Mouse (Mus musculus): ENCODE data around the gene Cd2. TPM values are rescaled to one million over a fixed set of nuclear protein-coding genes. Genes with fewer than 3 reads are reported as not detected.

Gene Cd2
- polyA plus RNA-seq, 1 experiment from 2014 or later = 2.2 TPM

- H3K27ac ChIP-seq (ENCODE audit: low read length) = no peak overlapping the region
- no peaks in the 10 kb centered on the region for H3K36me3 ChIP-seq (ENCODE audit: insufficient read depth, low read length)
- TF ChIP-seq EP300 (IDR thresholded peaks at IDR 0.05) (no peak), CTCF (IDR thresholded peaks at IDR 0.05) (no peak)
- no peak overlapping the region for H3K4me3 ChIP-seq (ENCODE audit: low read depth, low read length)
- no peaks in the 10 kb centered on the region for H3K9me3 ChIP-seq (ENCODE audit: low read length)
- DNase-seq (ENCODE audit: low spot score) = no peak
- ATAC-seq = no peak
- no peaks in the 10 kb centered on the region for H3K4me1 ChIP-seq (ENCODE audit: insufficient read depth, low read depth, low read length)
- no peak overlapping the region for H3K9ac ChIP-seq (replicated peaks; ENCODE audit: low read depth)
- WGBS = 80% methylated on average over 7 of the region's 7 CpGs
- H3K27me3 ChIP-seq (replicated peaks; ENCODE audit: insufficient read depth, low read length) = no peaks in the 10 kb centered on the region
- no peak overlapping the region for H3K4me2 ChIP-seq (replicated peaks; ENCODE audit: low read depth, low read length)
Observed at GRCm38 (mm10) chr3:101290036-101290435, 2.3 kb upstream of the Cd2 start.

GRCm38 (mm10) chr3:101289406-101289805, 1.7 kb upstream of the Cd2 start:
- Histone ChIP-seq H3K27ac (ENCODE audit: low read length) (no peak overlapping the region), H3K4me1 (ENCODE audit: insufficient read depth, low read depth, low read length) (no peaks in the 10 kb centered on the region), H3K4me3 (ENCODE audit: low read depth, low read length) (no peak overlapping the region), H3K4me2 (replicated peaks; ENCODE audit: low read depth, low read length) (no peak overlapping the region), H3K27me3 (replicated peaks; ENCODE audit: insufficient read depth, low read length) (no peaks in the 10 kb centered on the region), H3K9me3 (ENCODE audit: low read length) (no peaks in the 10 kb centered on the region), H3K9ac (replicated peaks; ENCODE audit: low read depth) (no peak overlapping the region), H3K36me3 (ENCODE audit: insufficient read depth, low read length) (no peaks in the 10 kb centered on the region)
- TF ChIP-seq CTCF (IDR thresholded peaks at IDR 0.05) (no peak), EP300 (IDR thresholded peaks at IDR 0.05) (no peak)
- 83% methylated on average over 3 of the region's 3 CpGs for WGBS
- no peak for DNase-seq (ENCODE audit: low spot score)
- ATAC-seq = no peak

GRCm38 (mm10) chr3:101286336-101287325, 1.1 kb downstream of the Cd2 start:
- H3K4me3 ChIP-seq (ENCODE audit: low read depth, low read length) = no peak overlapping the region
- WGBS = 80% methylated on average over 12 of the region's 12 CpGs

GRCm38 (mm10) chr3:101285851-101286250, 1.9 kb downstream of the Cd2 start:
- no peak overlapping the region for H3K4me3 ChIP-seq (ENCODE audit: low read depth, low read length)
- no peak overlapping the region for H3K9ac ChIP-seq (replicated peaks; ENCODE audit: low read depth)
- no peaks in the 10 kb centered on the region for H3K27me3 ChIP-seq (replicated peaks; ENCODE audit: insufficient read depth, low read length)
- ATAC-seq (no peak), DNase-seq (ENCODE audit: low spot score) (no peak)
- H3K4me1 ChIP-seq (ENCODE audit: insufficient read depth, low read depth, low read length) = no peaks in the 10 kb centered on the region
- H3K9me3 ChIP-seq (ENCODE audit: low read length) = no peaks in the 10 kb centered on the region
- no peaks in the 10 kb centered on the region for H3K36me3 ChIP-seq (ENCODE audit: insufficient read depth, low read length)
- TF ChIP-seq EP300 (IDR thresholded peaks at IDR 0.05) (no peak), CTCF (IDR thresholded peaks at IDR 0.05) (no peak)
- 87% methylated on average over 12 of the region's 12 CpGs for WGBS
- H3K27ac ChIP-seq (ENCODE audit: low read length) = no peak overlapping the region
- H3K4me2 ChIP-seq (replicated peaks; ENCODE audit: low read depth, low read length) = no peak overlapping the region

More at GRCm38 (mm10) chr3:101286336-101287325, 1.1 kb downstream of the Cd2 start:
- DNase-seq (ENCODE audit: low spot score) (no peak), ATAC-seq (no peak)
- Histone ChIP-seq H3K27me3 (replicated peaks; ENCODE audit: insufficient read depth, low read length) (no peaks in the 10 kb centered on the region), H3K4me1 (ENCODE audit: insufficient read depth, low read depth, low read length) (no peaks in the 10 kb centered on the region), H3K9me3 (ENCODE audit: low read length) (no peaks in the 10 kb centered on the region), H3K27ac (ENCODE audit: low read length) (no peak overlapping the region), H3K9ac (replicated peaks; ENCODE audit: low read depth) (no peak overlapping the region), H3K36me3 (ENCODE audit: insufficient read depth, low read length) (no peaks in the 10 kb centered on the region), H3K4me2 (replicated peaks; ENCODE audit: low read depth, low read length) (no peak overlapping the region)
- TF ChIP-seq CTCF (IDR thresholded peaks at IDR 0.05) (no peak), EP300 (IDR thresholded peaks at IDR 0.05) (no peak)

GRCm38 (mm10) chr3:101285021-101285615, 2.6 kb downstream of the Cd2 start:
- Histone ChIP-seq H3K27me3 (replicated peaks; ENCODE audit: insufficient read depth, low read length) (no peaks in the 10 kb centered on the region), H3K4me1 (ENCODE audit: insufficient read depth, low read depth, low read length) (no peaks in the 10 kb centered on the region; the same call in 1 of the 2 replicates), H3K4me2 (replicated peaks; ENCODE audit: low read depth, low read length) (no peak overlapping the region), H3K4me3 (ENCODE audit: low read depth, low read length) (no peak overlapping the region), H3K36me3 (ENCODE audit: insufficient read depth, low read length) (no peaks in the 10 kb centered on the region), H3K9me3 (ENCODE audit: low read length) (no peaks in the 10 kb centered on the region), H3K9ac (replicated peaks; ENCODE audit: low read depth) (no peak overlapping the region), H3K27ac (ENCODE audit: low read length) (no peak overlapping the region)
- no peak for TF ChIP-seq EP300 (IDR thresholded peaks at IDR 0.05)
- ATAC-seq (no peak), DNase-seq (ENCODE audit: low spot score) (no peak)
- WGBS = 95% methylated on average over 5 of the region's 5 CpGs

GRCm38 (mm10) chr3:101283869-101284706, 3.7 kb downstream of the Cd2 start:
- H3K27ac ChIP-seq (ENCODE audit: low read length) = no peak overlapping the region
- 86% methylated on average over 13 of the region's 13 CpGs for WGBS
- no peak for DNase-seq (ENCODE audit: low spot score)

More at GRCm38 (mm10) chr3:101283869-101284706, 3.7 kb downstream of the Cd2 start:
- ATAC-seq = no peak
- Histone ChIP-seq H3K9ac (replicated peaks; ENCODE audit: low read depth) (no peak overlapping the region), H3K4me1 (ENCODE audit: insufficient read depth, low read depth, low read length) (no peaks in the 10 kb centered on the region; the same call in 1 of the 2 replicates), H3K9me3 (ENCODE audit: low read length) (no peaks in the 10 kb centered on the region), H3K27me3 (replicated peaks; ENCODE audit: insufficient read depth, low read length) (no peaks in the 10 kb centered on the region), H3K4me3 (ENCODE audit: low read depth, low read length) (no peak overlapping the region), H3K36me3 (ENCODE audit: insufficient read depth, low read length) (no peaks in the 10 kb centered on the region), H3K4me2 (replicated peaks; ENCODE audit: low read depth, low read length) (no peak overlapping the region)
- TF ChIP-seq EP300 (IDR thresholded peaks at IDR 0.05) = no peak
